Mouse (Mus musculus): ENCODE data around the gene Nos3. TPM values are rescaled to one million over a fixed set of nuclear protein-coding genes. Genes with fewer than 3 reads are reported as not detected.

Nos3 gene
- total RNA-seq, 4 experiments from 2014 or later: 5.8 to 8.0 (median 6.9) TPM

GRCm38 (mm10) chr5:24344477-24345051, 20.0 kb upstream of the Nos3 start:
- DNase-seq (ENCODE audit: low spot score in 2 of 2): no peak

GRCm38 (mm10) chr5:24346313-24346712, 18.3 kb upstream of the Nos3 start:
- DNase-seq (ENCODE audit: low spot score in 2 of 2): no peak

DNA sequence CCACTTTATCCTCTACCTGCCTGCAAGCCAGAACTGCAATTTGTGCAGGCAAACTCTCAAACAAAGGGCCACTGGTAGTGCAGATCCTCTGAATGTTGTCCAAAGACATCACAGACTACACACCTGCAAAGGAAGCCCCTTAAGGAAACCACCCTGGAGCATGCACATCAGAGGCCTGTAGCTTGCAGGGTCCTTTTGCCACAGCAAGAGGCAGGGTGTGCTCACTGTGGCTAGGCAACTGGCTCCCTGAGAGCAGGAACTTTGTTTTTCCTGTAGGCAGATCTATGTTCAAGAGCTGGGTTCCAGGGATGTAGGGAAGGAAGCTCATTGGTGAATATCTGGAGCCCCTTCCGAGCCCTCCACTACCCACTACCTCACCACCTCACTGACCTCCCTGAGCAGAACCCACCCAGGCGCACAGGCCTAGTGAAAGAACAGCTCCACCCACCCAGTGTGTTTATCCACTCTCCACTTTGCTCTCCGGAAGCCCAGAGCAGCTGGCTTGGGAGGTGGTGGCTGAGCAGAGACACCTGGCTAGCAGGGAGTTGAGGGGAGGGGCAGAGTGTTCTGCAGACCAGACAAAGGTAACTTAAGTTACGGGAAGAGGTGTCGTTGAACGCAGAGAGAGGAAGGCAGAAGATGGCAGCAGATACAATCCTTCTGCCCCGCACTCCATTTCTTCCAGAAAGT, 17.3 kb upstream of the Nos3 start:
- no peak for DNase-seq (ENCODE audit: low spot score in 2 of 2)

DNA sequence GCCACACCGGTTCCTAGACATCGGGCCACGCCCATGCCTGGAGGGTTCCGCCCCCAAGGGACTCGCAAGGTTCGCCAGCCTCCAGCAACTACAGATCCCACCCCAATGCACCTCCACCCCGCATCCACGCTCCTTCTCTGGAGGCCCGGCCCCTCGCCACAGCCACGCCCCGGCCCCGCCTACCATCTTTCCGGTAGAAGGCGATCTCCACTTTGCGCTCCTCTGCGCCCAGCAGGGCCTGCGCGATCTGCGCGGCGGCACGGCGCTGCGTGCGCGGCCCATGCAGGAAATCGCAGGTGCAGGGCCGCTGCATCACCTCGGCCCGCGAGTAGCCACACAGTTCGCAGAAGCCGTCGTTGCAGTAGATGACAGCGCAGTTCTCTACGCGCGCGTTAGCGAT, 16.5 kb upstream of the Nos3 start:
- DNase-seq (ENCODE audit: low spot score in 2 of 2): peak; percentile 53 to 55

GRCm38 (mm10) chr5:24348546-24348945, 16.1 kb upstream of the Nos3 start:
- no peak for DNase-seq (ENCODE audit: low spot score in 2 of 2)

DNA sequence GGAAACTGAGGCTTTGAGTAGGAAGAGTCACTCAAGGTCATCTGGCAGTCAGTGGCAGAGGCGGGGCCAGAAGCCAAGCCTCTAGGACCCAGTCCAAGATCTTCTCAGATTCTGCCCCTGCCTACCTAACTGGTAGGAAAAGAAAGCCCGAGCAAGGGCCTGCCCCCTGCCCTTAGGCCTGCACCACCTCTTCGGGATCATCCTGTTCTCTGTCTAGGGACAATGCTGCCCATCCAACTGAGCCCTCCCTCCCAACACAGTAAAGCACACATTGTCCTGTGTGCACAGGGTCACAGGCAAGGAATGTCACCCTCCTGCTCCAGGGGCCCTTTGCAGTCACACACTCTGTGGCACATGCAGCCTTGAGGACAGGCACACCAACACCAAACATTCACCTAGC, 14.5 kb upstream of the Nos3 start:
- DNase-seq (ENCODE audit: low spot score in 2 of 2): no peak

GRCm38 (mm10) chr5:24350531-24351250, 13.9 kb upstream of the Nos3 start:
- DNase-seq (ENCODE audit: low spot score in 2 of 2): no peak

DNA sequence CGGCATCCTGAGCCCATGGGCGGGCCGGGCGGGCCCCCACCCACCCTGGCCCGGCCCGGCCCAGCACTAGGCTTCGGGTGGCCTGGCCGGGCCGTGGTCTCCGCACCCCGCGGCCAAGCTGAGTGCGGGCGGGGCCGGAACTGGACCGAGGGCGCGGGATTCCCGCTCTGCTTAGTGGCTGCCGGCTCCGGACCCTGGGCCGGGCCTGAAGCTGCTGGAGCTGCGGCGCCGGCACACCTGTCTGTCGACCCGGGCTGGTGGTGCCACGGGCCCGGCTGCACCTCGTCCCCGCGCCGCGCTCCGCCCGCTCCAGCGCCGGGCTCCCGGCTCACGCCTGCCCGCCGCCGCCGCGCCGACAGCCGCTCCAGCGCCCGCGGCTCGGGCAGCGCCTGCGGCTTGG, 13.3 kb upstream of the Nos3 start, which contains the start of gene Kcnh2:
Gene Kcnh2 (minus strand): TSS at position 327 of the 400 bp plus-strand sequence.
- DNase-seq (ENCODE audit: low spot score in 2 of 2): no peak

- peak; percentile 74 to 81 for DNase-seq (ENCODE audit: low spot score in 2 of 2)
Measured at GRCm38 (mm10) chr5:24351701-24352171, 12.9 kb upstream of the Nos3 start.

GRCm38 (mm10) chr5:24352251-24352859, 12.3 kb upstream of the Nos3 start:
- no peak for DNase-seq (ENCODE audit: low spot score in 2 of 2)

DNA sequence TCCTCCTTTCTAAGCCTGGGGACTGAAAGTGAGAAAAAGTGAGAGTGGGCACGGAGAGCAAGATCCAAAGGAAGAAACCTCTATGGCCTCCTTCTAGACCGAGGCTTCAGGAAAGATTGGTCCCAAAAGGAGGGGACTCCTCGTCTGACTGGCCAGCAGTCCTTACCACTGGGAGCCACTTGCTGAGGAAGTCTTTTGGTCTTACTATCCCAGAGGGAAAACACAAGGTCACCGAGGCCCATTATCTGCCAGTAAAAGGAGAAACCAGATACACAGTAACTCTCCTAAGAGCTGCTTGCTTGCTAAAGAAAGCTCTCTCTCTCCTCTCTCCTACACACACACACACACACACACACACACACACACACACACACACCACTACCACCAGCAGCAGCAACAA, 11.3 kb upstream of the Nos3 start:
- DNase-seq (ENCODE audit: low spot score in 2 of 2): no peak

- peak in 1 of 2 experiments; percentile 50 for DNase-seq (ENCODE audit: low spot score in 2 of 2)
Measured at GRCm38 (mm10) chr5:24356764-24357163, 7.8 kb upstream of the Nos3 start.

DNA sequence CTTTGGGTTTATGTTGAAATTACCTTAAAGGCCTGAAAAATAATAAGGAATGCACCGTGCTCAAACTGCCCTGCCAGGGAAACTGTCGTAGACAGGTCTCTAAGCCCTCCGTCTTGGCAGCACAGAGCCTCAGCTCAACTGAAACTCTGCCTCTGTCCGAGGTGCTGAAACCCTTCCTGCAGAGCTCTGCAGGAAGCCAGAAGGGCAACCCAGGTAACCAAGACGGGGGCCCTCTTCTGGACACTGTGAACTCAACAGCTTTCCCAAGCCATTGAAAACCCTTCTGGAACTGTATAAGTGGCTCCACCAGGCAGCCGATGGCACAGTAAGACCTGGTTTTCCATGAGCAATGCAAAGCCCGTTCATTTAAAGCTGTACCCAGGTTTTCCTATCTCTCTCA, 7.1 kb upstream of the Nos3 start:
- no peak for DNase-seq (ENCODE audit: low spot score in 2 of 2)

DNA sequence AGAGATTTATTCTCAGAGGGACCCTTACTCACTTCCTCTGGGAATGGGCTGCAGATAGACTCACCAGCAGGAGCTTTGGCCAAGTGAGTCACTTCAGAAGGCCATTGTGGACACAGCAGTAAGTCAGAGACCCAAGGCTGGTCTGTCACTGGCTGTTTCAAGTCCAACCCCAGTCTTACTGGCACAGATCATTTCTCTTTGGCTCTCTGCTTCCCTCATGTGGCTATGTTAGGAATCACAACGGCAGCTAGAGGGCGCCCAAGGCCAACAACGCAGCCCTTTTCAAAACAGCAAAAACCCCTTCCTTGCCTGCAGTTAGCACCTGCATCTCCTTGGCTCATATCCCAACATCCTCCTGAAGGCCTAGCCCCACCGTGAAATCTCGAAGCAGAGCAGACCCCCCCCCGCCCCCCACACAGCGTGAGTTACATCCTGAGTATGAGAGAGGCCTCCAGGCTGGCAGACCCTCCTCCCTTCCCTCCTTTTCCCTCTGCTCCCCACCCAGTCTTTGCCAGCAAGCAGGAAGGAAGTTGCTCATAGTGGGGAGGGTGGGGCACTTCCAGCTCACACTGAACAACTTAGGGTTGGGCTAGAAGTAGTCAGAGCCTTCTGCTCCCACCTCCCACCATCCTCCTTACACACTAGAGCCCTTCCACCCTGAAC, 3.7 kb upstream of the Nos3 start:
- DNase-seq (ENCODE audit: low spot score in 2 of 2): peak in 1 of 2 experiments; percentile 79

DNA sequence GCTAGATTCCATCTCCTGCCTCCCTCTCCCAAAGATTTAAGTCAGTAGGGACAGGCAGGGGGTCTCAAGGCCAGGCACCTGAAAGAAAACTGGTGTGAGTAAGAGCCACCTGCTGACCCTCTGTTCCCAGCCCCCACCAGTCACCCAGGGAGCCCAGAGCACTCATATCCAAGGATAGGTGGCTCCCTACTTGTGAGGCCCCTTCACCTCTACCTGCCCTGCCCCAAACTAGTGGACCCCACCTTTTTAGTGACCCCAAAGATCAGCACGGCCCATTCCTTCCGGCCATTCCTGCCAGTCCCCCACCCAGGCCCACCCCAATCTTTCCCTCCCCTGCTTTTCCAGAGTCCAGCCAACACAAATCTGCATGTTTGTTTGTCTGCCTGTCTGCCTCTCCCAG, 1.1 kb upstream of the Nos3 start:
- no peak for DNase-seq (ENCODE audit: low spot score in 2 of 2)

DNA sequence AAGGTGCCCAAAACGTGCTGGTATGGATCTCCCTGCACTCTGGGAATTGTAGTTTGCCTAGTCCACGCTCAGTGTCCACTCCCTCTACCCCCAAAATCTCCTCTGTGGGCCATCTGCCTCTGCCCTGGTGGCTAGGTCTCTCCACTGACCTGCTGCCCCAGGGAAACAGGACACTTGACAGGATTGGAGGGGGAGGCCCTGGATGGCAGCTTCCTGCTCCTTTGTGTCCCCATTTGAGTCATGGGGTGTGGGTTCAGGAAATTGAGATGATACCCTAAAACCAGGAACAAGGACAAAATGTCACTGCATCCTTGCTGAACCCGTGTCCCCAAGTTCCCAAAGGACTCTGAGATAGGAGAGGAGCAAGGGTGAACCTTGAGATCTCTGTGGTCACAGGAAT, 549 bp upstream of the Nos3 start:
- no peak for DNase-seq (ENCODE audit: low spot score in 2 of 2)

- DNase-seq (ENCODE audit: low spot score in 2 of 2): no peak
Measured at GRCm38 (mm10) chr5:24364963-24365362, 353 bp downstream of the Nos3 start.

DNA sequence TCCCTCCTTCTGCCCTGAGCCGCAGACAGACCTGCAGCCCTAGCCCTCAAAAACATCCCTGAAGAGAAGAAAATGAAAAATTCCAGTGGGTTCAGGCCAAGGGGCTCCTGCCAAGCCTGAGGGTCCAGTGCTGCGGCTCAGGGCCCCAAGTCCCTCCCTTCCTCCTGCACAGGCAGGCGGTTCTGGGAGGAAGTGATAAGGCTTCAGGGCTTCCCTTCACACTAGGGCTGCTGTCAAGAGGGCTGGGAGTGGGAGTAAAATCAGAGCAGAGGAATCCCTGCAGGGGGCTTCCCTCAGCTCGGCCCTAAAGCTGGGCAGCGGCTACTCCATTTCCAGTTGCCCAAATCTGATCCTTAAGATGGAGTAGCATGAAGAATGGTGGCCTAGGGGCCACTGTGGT, 918 bp downstream of the Nos3 start:
- DNase-seq (ENCODE audit: low spot score in 2 of 2): no peak

DNA sequence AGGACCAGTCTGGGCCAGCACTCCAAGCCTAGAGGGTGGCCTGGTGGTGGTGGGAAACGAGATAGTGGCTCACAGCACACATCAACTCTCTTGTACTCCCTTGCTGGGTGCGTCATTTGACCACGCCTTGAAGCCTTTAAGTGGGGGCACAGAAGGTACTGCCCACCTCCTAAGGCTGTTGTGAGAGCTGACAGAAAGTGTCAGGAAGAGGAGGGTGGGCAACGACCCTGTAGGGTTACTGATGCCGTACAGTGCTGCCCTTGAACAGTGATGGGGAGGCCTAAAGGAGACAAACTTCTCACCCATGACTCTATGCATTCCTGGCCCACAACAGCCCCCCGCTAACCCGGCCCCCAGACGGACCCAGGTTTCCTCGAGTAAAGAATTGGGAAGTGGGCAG, 1.8 kb downstream of the Nos3 start:
- no peak for DNase-seq (ENCODE audit: low spot score in 2 of 2)

DNA sequence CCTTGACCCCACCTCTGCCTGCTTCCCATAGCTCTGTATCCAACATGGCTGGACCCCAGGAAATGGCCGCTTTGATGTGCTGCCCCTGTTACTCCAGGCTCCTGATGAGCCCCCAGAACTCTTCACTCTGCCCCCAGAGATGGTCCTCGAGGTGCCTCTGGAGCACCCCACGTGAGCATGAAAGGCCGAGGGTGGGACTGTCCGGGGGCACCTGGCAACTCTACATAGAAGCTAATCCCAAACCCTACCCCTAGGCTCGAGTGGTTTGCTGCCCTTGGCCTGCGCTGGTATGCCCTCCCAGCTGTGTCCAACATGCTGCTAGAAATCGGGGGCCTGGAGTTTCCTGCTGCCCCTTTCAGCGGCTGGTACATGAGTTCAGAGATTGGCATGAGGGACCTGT, 5.2 kb downstream of the Nos3 start:
- no peak for DNase-seq (ENCODE audit: low spot score in 2 of 2)

- DNase-seq (ENCODE audit: low spot score in 2 of 2): no peak
Measured at GRCm38 (mm10) chr5:24373807-24374206, 9.2 kb downstream of the Nos3 start.

GRCm38 (mm10) chr5:24374216-24374615, 9.6 kb downstream of the Nos3 start:
- no peak for DNase-seq (ENCODE audit: low spot score in 2 of 2)

Measured in left cerebral cortex, adult 8-10 months (tissue).